ENCODE assay signal across 16 mouse cellular contexts in genomic region chr9:119941407-119941806, GRCm38 (mm10). TPM values are rescaled to one million over a fixed set of nuclear protein-coding genes. Genes with fewer than 3 reads are reported as not detected.
"Had no signal": no experiment of that assay in that cellular context is flagged by ENCODE, and none has a peak within 500 bp of the region (broad histone marks: within the 10 kb centered on the region; RNA-seq: fewer than 3 reads in every experiment).

No protein-coding gene starts in this region.

- H3K27ac ChIP-seq: midbrain, embryonic 10.5 days; midbrain, embryonic 12.5 days; neural tube, embryonic 12.5 days; stomach, embryonic 15.5 days; stomach, postnatal 0 days had no signal

- H3K27me3 ChIP-seq: neural tube, embryonic 12.5 days; stomach, embryonic 15.5 days had no signal

- DNase-seq: lung, adult 18-20 months; lung, embryonic 14.5 days; lung, postnatal 10 days; lung, postnatal 4 days; midbrain, embryonic 14.5 days; right cerebral cortex, postnatal 14 days; thymus, adult 2 months; thymus, postnatal 25 days; thymus, postnatal 4 days had no signal

- H3K9me3 ChIP-seq: midbrain, embryonic 10.5 days; midbrain, embryonic 12.5 days; neural tube, embryonic 12.5 days; stomach, embryonic 15.5 days had no signal

- H3K4me3 ChIP-seq: midbrain, embryonic 10.5 days; midbrain, embryonic 12.5 days; neural tube, embryonic 12.5 days; stomach, embryonic 15.5 days had no signal

- H3K4me2 ChIP-seq: lung, embryonic 14.5 days; midbrain, embryonic 12.5 days; neural tube, embryonic 12.5 days; stomach, embryonic 15.5 days had no signal

- ATAC-seq: midbrain, embryonic 16.5 days had no signal

- H3K36me3 ChIP-seq: midbrain, embryonic 10.5 days; midbrain, embryonic 12.5 days; neural tube, embryonic 12.5 days; stomach, embryonic 15.5 days had no signal

- H3K9ac ChIP-seq: lung, embryonic 14.5 days; neural tube, embryonic 12.5 days; stomach, embryonic 15.5 days had no signal

RNA-seq across cellular contexts. Expression of gene Ttc21a, which starts 4.0 kb away (rescaled TPM):
- total RNA-seq: megakaryocyte-erythroid progenitor cell, adult 5-6 weeks had no signal
